Mouse (Mus musculus) megakaryocyte, embryonic 14.5 days (primary cell): ENCODE measurements around the gene Capns1.

Experiments
- FLI1 ChIP-seq: IDR thresholded peaks from 2 replicates; pipeline ENCODE4 v1.6.1; 2012; ENCODE audit warnings: low read length, inconsistent platforms, mixed read lengths
- GATA1 ChIP-seq: IDR thresholded peaks from 3 replicates; pipeline ENCODE4 v1.6.1; 2012; ENCODE audit warnings: mixed read lengths, low read length, inconsistent platforms, borderline replicate concordance

DNA sequence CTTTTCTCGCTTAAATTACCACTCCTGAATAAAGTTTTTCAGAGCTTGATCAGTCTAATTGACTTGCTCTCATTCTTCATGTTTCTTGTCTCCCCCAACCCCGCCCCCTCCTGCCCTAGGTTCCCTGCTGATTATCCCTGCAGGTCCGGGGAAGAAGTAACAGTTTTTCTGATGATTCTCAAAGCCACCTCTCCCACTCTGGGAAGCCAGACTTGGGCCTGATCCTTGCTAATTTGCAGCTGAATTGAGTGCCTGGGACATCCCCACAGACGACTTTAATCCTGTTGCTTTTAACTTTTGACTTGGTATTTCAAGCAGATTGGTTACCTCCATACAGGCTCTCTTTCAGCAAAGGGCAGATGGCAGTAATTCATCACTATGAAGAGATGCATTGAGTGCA lies 12.4 kb upstream of the Capns1 start:
- TF ChIP-seq GATA1 (no peak), FLI1 (no peak)
